12 mouse cellular contexts compared by ENCODE assay signal in the genomic region with DNA sequence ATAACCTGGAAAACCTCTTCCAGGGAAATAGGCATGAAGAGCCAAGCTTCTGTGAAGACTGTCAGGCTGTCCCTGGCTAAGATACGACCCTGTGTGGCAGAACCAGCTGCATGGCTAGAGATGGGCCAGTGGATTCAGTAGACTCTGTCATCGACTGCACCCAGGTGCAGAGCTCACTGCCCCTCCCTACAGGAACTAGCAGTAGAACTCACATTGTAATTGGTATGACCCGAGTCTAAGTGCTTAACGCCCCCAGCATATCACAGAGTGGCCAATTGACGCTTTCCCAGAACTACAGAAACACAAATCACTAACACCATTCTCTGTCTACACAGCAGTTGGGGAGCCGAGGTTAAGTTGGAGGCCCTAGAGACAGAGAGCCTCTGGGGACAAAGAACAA.
"Had no signal": no experiment of that assay in that cellular context is flagged by ENCODE, and none has a peak within 500 bp of the region (broad histone marks: within the 10 kb centered on the region; RNA-seq: fewer than 3 reads in every experiment).

No protein-coding gene starts in this region.

- H3K4me3 ChIP-seq: limb, embryonic 13.5 days; midbrain, embryonic 15.5 days; neural tube, embryonic 13.5 days had no signal

- H3K27ac ChIP-seq: limb, embryonic 13.5 days; liver, embryonic 14.5 days; midbrain, embryonic 15.5 days; neural tube, embryonic 13.5 days had no signal

- DNase-seq: kidney, adult 18-20 months; kidney, postnatal 25 days; layer of hippocampus, adult 9-11 months; layer of hippocampus, postnatal 36 days; left cerebral cortex, postnatal 4 days; lung, adult 18-20 months; thymus, adult 18-20 months; thymus, postnatal 14 days had no signal
